ENCODE assay signal across 1 mouse cellular context in the genomic region with DNA sequence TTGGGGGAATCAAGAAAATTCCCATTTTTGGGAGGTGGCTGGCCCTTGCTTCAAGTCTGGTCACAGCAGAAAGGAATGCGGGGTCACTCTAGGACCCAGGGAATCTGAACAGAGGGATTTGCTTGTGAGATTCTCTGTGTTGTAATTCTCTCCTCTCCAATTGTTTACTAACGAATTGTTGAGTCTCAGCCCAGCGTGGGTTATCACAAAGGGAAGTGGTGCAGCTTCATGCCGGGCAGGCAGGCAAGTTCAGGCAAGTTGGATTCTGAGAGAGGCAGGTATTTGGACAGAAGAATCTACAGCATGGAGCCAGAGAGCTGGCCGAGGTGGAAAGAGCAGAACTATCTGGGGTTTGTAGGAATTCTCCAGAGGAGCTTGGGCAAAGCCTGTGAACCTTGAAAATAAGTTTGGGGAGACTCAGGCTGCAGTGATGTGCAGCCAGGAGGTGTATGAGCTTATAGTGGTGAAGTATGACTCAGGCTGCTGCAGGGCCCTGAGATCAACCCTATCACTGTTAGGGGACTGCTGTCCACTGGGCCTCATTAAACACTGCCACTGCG.
A peak's percentile ranks its signal among the peaks of the same experiment; 100 is the strongest.
TF ChIP-seq lines count a peak whose summit lies in the region.

No protein-coding gene starts in this region.

TF ChIP-seq in CH12.LX, 34 proteins besides CTCF, POLR2A, EP300 and RAD21 (continued from another document):
- TF ChIP-seq TCF12 (IDR thresholded peaks at IDR 0.05; ENCODE audit: low read depth, low read length) (no peak), CHD1 (IDR thresholded peaks at IDR 0.05; ENCODE audit: low read depth, low read length) (0 out of 2 replicates have a peak, but pooled peaks have one; percentile 30), ZNF384 (IDR thresholded peaks at IDR 0.05; ENCODE audit: low read depth, low read length) (no peak), UBTF (IDR thresholded peaks at IDR 0.05; ENCODE audit: low read depth, low read length) (no peak)
TF ChIP-seq in CH12.LX: peak in this region for 1.
